Mouse (Mus musculus): ENCODE measurements around the gene Fnbp1.

GRCm38 (mm10) chr2:31052441-31052840, 89.4 kb downstream of the Fnbp1 start:
- no peak for TF ChIP-seq CTCF (conservative IDR thresholded peaks at IDR 0.05; ENCODE audit: low read length)
- TF ChIP-seq NANOG (IDR thresholded peaks at IDR 0.05; ENCODE audit: borderline replicate concordance, low read length): no peak
- no peak for TF ChIP-seq POU5F1 (IDR thresholded peaks at IDR 0.05; ENCODE audit: borderline replicate concordance, low read length)

All from E14TG2a.4 (cell line).